Mouse (Mus musculus) spleen, postnatal 10 days (tissue): ENCODE measurements around the gene Pcnx2.
A peak's percentile ranks its signal among the peaks of the same experiment; 100 is the strongest.

Experiments used
- DNase-seq, 2 experiments: peaks; one replicate each; pipeline ENCODE4 v3.0.0; 2021 to 2022; ENCODE audit warnings: low spot score in 2 of 2

Pcnx2 gene

DNA sequence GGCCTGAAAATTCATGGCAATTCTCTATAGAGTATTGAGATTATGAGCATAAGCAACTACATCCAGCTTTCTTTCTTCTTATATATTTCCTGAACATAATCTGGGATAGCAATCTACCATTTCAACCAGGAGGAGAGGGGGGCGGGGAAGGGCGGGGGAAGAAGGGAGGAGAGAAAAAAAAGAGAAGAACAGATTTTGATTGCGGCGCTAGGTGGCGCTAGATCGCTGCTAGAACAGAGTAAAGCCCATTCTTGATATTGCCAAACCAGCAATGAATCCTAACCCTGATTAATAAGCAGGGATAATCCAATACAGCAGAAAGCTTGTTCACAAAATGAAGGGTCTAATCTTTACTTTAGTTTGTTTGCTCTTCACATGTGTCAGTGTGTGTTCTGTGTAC lies 782 bp upstream of the Pcnx2 start:
- peak in 1 of 2 experiments; percentile 59 for DNase-seq

DNA sequence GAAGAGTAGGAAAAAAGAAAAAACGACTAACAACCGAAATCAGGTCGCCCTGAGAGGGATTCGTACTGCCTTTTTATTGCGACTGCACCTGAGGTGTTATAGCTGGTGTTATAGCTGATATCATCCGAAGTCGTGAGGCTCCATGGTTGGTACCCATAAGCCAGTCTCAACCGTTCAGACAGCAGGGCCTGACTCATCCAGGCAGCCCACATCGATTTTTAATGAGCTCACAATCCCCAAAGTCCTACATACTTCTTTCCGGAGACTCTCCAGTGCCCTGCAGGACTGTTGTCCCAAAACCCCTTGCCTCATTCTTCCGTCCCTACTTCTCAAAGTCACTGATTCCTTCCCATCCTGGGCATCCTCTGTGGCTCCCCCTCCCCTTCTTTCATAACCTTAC lies 729 bp downstream of the Pcnx2 start:
- no peak for DNase-seq

DNA sequence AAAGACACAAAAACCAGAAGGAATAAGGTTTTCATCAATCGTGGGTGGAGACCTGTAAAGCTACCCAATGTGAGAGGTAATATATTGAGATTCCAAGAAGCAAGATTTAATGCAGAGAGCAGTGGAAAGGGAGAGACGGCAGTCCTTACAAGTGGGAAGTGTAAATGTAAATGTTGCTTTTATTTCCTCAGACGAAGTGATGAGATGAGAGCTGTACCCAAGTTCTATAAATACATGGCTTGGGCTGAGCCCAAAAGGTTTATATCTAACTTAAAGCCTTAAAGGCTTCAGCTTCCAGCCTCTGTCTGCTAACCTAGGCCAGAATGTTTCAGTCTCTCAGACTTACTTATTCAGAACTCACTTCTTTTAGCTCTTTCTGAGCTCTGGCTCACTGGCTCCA lies 8.2 kb downstream of the Pcnx2 start:
- DNase-seq: no peak

DNA sequence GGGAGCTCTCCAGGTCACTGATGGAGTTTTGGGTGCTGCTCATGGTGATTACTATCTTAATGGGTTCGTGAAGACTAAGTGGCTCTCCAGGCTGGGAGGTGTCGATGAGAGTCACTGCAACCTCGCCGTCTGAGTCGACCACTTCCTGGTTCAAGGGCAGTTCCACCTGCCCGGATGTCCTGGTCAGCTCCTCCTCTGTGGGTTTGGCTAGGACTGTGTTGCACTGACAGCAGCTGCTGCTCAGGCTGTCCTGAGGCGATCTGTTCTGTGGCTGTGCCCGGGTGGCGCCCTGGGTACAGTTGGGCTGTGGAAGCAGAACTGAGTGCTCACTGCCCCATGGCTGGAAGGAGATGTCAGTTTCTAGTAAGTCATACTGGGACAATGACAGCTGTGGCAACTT lies 10.6 kb downstream of the Pcnx2 start:
- no peak for DNase-seq

DNA sequence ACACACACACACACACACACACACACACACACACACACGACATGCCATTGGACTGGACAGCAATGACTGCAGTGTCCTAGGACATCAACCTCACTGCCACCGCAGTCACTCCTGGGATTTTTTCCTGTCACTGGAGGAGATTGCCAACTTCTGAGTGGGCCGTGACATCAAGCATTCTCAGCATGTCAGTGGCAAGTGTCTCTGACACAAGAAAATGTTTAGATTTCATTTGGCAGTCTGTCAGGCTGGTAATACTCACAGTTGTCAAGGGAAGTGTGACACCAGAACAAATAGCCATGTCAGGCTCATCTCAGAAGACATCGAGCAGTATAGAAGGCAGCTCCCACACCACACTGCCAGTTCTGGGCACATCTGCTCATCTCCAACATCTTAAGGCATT lies 17.7 kb downstream of the Pcnx2 start:
- no peak for DNase-seq

DNA sequence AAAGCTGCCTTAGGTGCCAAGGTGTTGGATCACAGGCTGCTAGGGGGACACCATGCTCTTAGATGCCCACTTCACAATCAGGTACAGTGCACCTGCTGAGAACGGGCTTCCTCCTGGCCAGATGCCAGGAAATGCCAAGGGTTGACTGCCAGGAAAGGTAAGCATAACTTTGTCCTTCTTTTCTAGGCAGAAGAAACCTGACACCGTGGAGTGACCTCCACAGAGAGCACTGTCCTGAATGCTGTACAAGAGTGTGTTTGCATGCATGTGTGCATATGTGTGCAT lies 24.9 kb downstream of the Pcnx2 start:
- no peak for DNase-seq

DNA sequence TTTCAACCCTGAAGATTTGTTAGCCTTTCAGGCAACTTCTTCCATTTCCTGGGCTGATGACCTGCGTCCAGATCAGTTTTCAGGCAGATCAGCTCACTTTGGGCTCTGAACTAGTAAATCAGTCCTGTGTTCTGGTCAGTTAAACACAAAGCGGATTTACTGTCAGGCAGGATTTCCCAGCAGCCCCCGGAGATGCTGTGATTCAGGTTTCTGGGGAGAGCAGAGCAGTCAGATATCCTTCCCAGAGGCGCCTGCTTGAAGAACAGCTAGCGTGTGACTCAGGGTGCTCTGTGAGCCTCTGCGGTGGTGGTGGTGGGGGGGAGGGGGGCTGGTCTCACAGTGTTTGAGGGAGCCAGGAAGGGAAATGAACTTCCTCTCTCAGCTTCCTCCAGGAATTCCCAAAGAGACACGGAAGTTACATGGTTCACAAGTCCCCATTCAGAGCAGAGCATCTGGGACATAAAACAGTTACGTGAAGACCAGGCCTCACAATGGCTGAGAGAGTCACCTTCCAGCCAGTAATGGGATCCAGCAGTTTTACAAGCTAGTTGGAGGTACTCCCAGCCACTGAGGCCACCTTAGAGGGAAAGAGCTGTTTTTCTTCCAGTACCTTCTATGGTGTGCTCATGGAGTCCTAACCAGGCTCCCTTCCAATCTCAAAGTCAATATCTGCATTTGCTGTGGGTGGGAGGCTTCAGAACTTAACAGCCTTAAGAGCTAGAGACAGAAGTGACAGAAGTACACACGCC lies 25.4 kb downstream of the Pcnx2 start:
- DNase-seq: no peak

DNA sequence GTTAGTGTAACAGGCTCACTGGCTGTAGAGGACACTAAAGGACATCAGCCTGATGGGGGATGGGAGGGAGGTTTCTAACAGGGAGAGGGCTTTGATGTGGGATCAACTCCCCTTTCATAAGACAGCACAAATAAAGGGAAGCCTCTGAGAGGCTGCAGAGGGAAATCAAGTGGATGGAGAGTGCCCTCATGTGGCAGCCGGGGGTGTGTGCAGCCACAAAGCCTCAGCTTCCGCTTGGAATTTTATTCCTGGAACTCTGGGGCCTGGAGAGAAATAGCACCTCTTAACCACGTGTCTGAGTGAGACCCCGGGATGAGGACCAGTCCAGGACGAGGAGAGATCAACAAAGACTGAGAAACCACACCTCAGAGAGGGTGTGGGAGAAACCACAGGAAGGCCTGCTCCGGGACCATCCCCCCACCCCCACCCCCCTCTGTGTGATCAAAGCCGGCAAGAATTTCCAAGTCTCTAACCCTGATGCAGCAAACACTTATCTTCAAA lies 27.2 kb downstream of the Pcnx2 start:
- peak; percentile 37 to 67 for DNase-seq

DNA sequence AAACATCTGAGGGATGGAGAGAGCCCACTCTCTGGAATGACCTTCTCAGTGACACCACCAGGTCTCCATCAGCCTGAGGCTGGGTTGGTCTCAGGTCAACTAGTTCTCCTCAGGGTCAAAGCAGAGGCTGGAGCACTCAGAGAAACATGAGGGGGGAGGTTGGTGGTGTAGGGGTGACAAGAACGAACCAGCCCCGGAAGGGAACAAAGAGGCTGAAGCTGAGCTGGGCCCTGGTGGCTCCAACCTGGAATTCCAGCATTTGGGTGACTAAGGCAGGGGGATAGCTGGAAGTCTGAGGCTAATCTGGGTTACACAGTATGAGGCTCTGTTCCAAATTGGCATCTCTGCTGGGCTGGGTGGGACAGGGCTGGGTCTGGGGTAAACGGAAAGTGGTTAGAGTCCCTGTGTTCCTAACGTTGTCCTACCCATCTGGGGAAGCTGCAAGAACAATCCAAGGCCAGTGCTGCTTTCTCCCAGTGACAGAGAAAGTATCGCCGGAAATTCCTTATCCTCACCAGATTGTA lies 27.9 kb downstream of the Pcnx2 start:
- DNase-seq: no peak

DNA sequence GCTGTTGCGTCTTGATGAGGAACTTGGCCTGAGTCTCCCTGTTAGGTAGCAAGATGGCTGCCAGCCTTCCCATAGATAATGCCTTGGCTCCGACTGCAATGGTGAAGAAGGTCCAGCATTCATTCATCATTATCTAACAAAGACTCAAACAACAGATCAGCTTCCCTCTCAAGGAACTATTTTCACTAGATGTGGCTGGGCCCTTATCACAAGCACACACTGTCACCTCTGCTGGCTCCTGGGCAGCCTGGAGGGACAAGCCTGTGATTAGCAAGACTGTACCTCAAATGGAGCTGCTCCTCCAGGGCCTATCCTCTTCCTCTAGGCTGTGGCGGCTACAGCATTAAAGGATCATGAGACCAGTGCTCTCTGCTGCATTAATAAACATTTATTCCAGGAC lies 28.4 kb downstream of the Pcnx2 start:
- peak in 1 of 2 experiments; percentile 44 for DNase-seq

DNA sequence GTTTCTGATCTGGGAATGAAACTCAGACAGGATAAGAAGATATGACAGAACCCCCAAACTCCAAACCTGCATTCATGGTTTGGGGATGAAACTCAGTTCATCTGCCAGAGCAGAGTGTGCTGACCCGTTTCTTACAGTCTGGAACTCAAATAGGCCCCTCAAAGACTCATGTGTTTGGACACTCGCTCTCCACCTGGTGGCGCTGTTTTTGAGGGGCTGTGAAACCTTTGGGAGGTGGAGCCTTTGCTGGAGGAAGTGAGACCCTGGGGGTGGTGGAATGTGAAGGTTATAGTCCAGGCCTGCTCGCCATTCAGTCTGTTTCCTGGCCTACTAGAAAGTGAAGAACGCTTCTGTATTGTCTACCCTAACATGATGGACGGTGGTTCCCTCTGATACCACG lies 29.6 kb downstream of the Pcnx2 start:
- DNase-seq: peak in 1 of 2 experiments; percentile 62

DNA sequence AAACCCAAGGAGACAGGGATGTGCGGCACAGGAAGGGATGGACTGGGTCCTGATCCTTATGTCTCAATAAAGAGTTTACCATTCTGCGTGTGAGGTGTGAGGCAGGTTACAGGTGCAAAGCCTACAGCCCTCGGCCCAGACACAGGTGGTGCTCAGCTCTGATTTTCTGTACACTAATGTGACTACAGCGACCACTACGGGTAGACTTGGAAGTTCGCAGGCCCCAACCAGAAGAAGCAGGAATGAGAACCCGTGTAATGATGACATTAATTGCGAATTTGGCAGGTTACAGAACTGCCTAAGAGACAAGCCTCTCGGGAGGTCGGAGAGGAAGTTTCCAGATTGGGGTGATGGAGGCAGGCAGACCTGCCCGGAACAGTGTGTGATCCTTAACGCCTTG lies 32.0 kb downstream of the Pcnx2 start:
- no peak for DNase-seq

DNA sequence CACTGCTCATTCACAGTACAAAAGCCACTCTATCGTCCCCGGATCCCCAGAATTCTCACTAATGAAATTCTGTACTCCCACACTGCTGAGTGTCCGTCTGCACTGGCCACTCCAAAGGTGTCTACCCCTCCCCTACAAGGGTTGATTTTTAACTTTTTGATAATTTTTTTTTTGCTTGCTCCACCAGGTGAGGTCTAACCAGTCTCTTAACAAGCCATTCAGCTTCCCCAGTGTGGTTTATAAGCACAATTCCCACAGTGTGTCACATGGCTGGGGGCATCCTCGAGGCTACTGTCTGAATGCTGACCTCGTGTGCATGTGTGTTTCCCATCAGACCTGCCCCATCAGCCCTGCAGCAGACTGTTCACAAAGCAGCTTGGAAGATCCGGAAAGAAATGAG lies 40.9 kb downstream of the Pcnx2 start:
- no peak for DNase-seq

DNA sequence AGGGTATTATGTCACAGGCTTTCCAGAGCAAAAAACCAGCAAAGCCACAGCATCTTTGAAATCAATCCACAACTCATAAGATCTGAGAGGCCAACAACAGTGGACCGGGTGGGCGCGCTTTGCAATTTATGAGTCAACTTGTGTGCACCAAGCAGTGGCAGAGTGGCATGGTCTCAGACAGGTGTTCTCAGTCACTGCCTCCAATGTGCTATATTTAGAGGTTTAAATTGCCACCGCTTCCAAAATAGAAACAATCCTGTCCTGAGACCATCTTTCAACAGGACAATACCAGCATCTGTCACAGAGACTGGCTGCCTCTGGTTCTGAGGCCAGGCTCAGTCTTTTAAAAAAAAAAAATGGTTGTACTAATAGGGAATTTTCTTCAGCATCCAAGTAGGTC lies 42.0 kb downstream of the Pcnx2 start:
- no peak for DNase-seq

DNA sequence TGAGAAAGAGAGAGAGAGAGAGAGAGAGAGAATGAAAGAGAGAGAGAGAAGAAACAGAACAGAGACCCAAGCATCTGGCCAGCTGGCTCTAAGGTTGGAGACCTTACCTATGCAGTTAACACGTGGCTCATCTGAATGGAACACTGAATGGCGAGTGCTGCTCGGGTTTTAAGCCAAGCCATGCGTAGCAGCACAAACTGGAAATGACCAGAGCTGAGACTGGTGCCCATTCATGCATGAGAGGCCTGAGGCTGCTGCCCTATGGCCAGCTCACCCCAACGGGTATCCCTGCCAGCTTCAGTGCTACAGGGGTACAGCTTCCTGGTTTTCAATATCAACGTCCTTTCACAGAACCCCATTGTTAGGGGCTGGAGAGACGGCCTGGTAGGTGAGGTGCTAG lies 43.7 kb downstream of the Pcnx2 start:
- DNase-seq: no peak

DNA sequence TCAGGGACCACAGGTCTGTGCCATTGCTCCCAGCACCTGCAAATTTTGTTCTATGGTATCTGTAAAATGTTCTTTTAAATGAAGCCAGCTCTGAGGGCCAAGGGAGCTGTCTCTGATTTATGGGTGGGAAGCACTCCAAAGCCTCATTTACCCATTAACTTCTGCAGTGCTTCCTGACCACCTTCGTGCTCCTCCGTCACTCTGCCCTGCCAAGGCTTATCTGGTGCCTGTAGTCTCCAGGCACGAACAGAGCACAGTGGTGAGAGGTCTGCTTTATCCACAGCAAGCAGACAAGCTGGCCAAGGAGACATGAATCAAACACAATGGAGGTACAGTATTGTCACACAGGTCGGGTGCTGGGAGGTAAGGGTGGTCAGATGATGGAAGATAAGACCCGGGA lies 44.8 kb downstream of the Pcnx2 start:
- no peak for DNase-seq

DNA sequence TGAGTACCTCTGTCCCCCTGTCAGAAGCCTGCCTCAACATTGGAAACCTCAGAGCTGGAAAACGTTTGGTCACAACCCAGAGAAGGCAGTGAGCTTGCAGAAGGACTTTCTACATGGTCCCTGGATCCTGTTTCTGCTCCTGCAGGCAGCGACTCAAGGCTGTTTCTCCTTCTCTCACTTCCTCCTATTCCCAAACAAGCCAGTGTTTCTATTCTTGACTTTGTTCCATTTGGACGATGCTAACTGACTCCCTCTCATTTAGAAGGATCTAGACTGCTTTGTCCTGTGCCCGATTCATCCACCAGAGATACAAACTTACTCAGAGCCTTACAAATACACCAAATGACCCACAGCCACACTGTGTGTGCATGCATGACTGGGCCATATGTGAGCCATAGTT lies 48.9 kb downstream of the Pcnx2 start:
- no peak for DNase-seq

DNA sequence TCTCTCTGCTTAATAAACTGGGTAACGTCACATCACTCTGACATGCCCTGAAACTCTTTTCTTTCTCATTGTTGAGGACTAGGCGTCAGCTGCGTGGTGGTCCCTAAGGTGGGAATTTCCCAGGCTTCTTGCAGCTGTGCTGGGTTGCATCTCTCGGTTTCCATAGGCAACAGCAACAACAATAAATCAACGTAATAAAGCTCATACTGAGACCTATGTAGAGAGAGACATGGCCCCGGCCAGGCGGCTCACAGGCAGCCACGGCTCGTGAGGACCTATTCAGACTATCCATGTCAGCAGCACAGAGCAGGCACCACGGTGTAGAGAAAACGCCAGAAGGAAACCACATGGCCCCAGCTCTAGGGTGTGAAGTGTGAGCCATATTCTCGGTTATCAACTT lies 50.3 kb downstream of the Pcnx2 start:
- no peak for DNase-seq

DNA sequence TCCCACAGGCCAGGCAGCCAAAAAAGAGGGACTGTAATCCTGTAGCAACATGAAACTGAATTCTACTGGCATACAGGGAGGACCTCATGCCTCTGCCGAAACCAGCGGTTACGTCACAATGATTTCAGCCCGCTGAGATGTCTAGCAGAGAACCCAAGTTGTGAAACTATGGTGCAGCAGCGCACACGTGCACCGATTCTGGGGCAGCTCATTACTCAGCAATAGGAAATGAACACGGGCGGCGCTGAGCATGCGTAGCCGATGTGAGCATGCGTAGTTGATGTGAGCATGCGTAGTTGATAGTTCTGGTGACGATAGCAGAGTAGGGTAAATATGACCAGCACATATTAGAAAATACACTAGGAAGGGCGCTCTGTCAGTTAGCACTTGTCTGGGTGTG lies 52.8 kb downstream of the Pcnx2 start:
- no peak for DNase-seq

DNA sequence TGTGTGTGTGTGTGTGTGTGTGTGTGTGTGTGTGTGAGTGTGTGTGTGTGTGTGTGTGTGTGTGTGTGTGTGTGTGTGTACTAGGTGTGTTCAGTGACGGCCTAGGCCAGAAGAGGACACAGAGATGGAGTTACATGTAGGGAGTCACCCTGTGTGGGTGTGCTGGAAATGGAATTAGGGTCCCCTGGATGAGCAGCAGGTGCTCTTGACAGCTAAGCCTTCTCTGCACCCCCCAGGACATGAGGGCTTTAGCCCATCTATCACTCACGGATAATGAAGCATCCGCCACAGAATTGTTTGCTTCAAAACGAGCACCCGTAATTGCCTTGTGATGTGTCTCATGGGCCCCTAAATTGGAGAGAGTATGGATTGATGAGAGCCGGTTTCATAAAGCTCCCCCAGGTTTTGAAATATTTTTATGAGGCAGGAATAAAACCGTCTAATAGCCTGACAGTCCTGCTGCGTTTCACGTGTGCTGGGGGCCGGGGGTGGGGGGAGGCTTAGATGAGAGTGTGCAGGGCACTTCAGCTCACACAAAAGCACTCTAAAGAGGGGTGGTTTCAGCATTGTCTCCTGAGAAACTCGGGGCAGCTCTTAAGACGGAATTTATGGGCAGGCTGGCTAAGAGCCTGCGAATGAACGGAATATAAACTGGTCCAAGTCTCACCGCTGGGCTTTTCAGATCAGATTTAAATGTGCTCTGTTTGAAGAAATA lies 54.8 kb downstream of the Pcnx2 start:
- DNase-seq: no peak

DNA sequence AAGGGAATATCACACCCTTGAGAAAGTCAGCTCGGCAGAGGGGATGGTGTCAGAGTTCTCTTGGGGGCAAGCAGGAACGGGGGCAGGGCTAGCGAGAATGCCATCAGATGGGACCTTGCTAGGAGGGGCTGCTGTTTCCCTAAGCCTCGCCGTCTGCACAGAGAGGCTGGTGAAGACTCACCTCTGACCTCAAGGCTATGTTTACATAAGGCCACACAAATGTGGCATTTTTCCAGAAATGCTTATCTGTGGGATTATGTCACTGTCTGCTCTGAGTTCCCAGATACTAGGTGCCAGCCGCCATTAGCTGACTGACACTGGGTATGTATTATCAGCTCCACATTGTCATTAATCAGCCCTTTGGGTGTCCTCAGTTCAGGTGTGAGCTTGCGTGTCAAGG lies 56.0 kb downstream of the Pcnx2 start:
- DNase-seq: no peak

DNA sequence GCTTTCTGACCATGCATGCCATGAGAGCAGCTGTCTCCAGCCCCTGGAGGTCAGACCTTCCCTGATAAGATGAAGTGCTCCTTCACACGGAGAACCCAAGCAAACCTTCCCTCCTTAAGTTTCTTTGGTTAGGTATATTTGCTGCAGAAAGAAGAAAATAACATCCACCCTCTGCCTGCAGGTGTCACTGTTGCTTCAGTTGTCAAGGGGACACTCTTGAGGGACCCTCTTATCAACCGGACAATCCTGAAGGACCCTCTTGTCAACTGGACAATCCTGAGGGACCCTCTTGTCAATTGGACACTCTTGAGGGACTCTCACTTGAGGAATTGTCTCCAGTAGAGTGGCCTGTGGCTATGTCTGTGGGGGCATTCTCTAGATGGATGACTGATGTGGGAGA lies 73.4 kb downstream of the Pcnx2 start:
- DNase-seq: no peak

DNA sequence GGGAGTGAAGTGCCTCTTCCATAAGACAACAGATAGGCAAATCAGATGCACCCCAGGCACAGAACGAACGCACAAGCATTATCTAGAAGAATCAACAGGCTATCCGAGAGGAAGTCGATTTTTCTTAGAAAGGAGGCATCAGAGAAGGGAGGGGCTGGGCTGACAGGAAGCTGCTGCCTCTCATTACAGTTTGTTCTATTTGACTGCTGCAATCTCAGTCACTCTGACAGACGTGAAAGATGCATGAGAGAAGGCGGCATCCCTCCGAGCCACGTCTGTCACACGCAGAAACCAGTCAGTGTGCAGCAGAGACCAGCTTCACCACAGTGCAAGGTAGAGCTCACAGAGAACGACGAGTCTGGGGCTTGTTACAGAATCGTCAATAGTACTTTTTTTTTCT lies 74.4 kb downstream of the Pcnx2 start:
- DNase-seq: no peak
